Mouse (Mus musculus) gastrocnemius, adult 2 months (tissue): ENCODE data around the gene Cacna1c. TPM values are rescaled to one million over a fixed set of nuclear protein-coding genes. Genes with fewer than 3 reads are reported as not detected.

ENCODE experiments used
- DNase-seq: peaks from one replicate; pipeline ENCODE4 v3.0.0; 2022
- H3K27ac ChIP-seq: fragments of 200-600 bp; 2 replicates; pipeline ENCODE4 v1.8.1; 2022; ENCODE audit warnings: mild to moderate bottlenecking
- H3K4me3 ChIP-seq: fragments of 200-600 bp; 2 replicates; pipeline ENCODE4 v1.8.1; 2022; ENCODE audit warnings: mild to moderate bottlenecking, moderate library complexity
- CTCF ChIP-seq: fragments of 200-600 bp; IDR thresholded peaks from 2 replicates; pipeline ENCODE4 v1.8.1; 2022; ENCODE audit warnings: antibody characterized with exemption, mild to moderate bottlenecking, moderate library complexity
- intact Hi-C: fragments of 180-260 bp; cut with DNase I; formaldehyde crosslinking; loops from one replicate; pipeline ENCODE4 v1.15.1; 2025
- total RNA-seq, 2 experiments: library from RNA; stranded (reverse); gene quantifications; 2 replicates each; pipeline ENCODE4 v1.2.3; 2021

The Cacna1c gene
- total RNA-seq, 2 experiments from 2014 or later = 1.7 to 1.9 TPM

- Histone ChIP-seq H3K4me3 (no peak overlapping the region), H3K27ac (no peak overlapping the region)
- intact Hi-C loops = no loop called here
- TF ChIP-seq CTCF = no peak
- no peak for DNase-seq
Observed at GRCm38 (mm10) chr6:118770396-118770795, 425.8 kb downstream of the Cacna1c start.

GRCm38 (mm10) chr6:118769792-118770191 is 426.4 kb downstream of the Cacna1c start:
- Histone ChIP-seq H3K27ac (no peak overlapping the region), H3K4me3 (no peak overlapping the region)
- TF ChIP-seq CTCF = no peak
- intact Hi-C loops = no loop called here
- no peak for DNase-seq

GRCm38 (mm10) chr6:118767698-118768097 is 428.5 kb downstream of the Cacna1c start:
- intact Hi-C loops = no loop called here
- Histone ChIP-seq H3K4me3 (no peak overlapping the region), H3K27ac (no peak overlapping the region)
- TF ChIP-seq CTCF = no peak
- DNase-seq = no peak

- intact Hi-C loops = no loop called here
- no peak for TF ChIP-seq CTCF
- no peak overlapping the region for H3K27ac ChIP-seq
- H3K4me3 ChIP-seq = no peak overlapping the region
- no peak for DNase-seq
Observed at GRCm38 (mm10) chr6:118765261-118765660, 431.0 kb downstream of the Cacna1c start.

GRCm38 (mm10) chr6:118759015-118759414 is 437.2 kb downstream of the Cacna1c start:
- Histone ChIP-seq H3K4me3 (no peak overlapping the region), H3K27ac (no peak overlapping the region)
- no peak for DNase-seq
- no peak for TF ChIP-seq CTCF
- intact Hi-C loops = no loop called here

GRCm38 (mm10) chr6:118758290-118758907 is 437.8 kb downstream of the Cacna1c start:
- DNase-seq = no peak
- no peak for TF ChIP-seq CTCF
- Histone ChIP-seq H3K4me3 (no peak overlapping the region), H3K27ac (no peak overlapping the region)
- intact Hi-C loops = no loop called here

- no peak overlapping the region for H3K4me3 ChIP-seq
- no peak for DNase-seq
- no peak for TF ChIP-seq CTCF
- H3K27ac ChIP-seq = no peak overlapping the region
- intact Hi-C loops = no loop called here
Observed at GRCm38 (mm10) chr6:118757533-118758289, 438.5 kb downstream of the Cacna1c start.

- intact Hi-C loops = no loop called here
- no peak for DNase-seq
- H3K4me3 ChIP-seq = no peak overlapping the region
- no peak overlapping the region for H3K27ac ChIP-seq
- no peak for TF ChIP-seq CTCF
Observed at GRCm38 (mm10) chr6:118756511-118756910, 439.7 kb downstream of the Cacna1c start.

GRCm38 (mm10) chr6:118755768-118756167 is 440.4 kb downstream of the Cacna1c start:
- no peak overlapping the region for H3K4me3 ChIP-seq
- H3K27ac ChIP-seq = no peak overlapping the region
- intact Hi-C loops = no loop called here
- no peak for TF ChIP-seq CTCF
- DNase-seq = no peak

GRCm38 (mm10) chr6:118754439-118754838 is 441.8 kb downstream of the Cacna1c start:
- H3K27ac ChIP-seq = no peak overlapping the region
- intact Hi-C loops = no loop called here
- peak; percentile 42 for DNase-seq
- no peak overlapping the region for H3K4me3 ChIP-seq
- no peak for TF ChIP-seq CTCF

- no peak overlapping the region for H3K4me3 ChIP-seq
- no peak for TF ChIP-seq CTCF
- no peak overlapping the region for H3K27ac ChIP-seq
- intact Hi-C loops = no loop called here
- no peak for DNase-seq
Observed at GRCm38 (mm10) chr6:118753787-118754186, 442.4 kb downstream of the Cacna1c start.

GRCm38 (mm10) chr6:118753064-118753463 is 443.2 kb downstream of the Cacna1c start:
- intact Hi-C loops = no loop called here
- TF ChIP-seq CTCF = no peak
- no peak for DNase-seq
- Histone ChIP-seq H3K4me3 (no peak overlapping the region), H3K27ac (no peak overlapping the region)

- no peak for TF ChIP-seq CTCF
- intact Hi-C loops = no loop called here
- no peak overlapping the region for H3K4me3 ChIP-seq
- no peak for DNase-seq
- H3K27ac ChIP-seq = no peak overlapping the region
Observed at GRCm38 (mm10) chr6:118749285-118749684, 446.9 kb downstream of the Cacna1c start.

- H3K27ac ChIP-seq = no peak overlapping the region
- no peak overlapping the region for H3K4me3 ChIP-seq
- DNase-seq = no peak
- TF ChIP-seq CTCF = no peak
- intact Hi-C loops = no loop called here
Observed at GRCm38 (mm10) chr6:118742701-118743100, 453.5 kb downstream of the Cacna1c start.
